Mouse (Mus musculus): ENCODE measurements around the gene Ergic2.
"Not testable (repeated sequence)": the region's sequence is repeated elsewhere in the genome, so short reads cannot be mapped to it uniquely, and the experiment has no call there.

Gene Ergic2

DNA sequence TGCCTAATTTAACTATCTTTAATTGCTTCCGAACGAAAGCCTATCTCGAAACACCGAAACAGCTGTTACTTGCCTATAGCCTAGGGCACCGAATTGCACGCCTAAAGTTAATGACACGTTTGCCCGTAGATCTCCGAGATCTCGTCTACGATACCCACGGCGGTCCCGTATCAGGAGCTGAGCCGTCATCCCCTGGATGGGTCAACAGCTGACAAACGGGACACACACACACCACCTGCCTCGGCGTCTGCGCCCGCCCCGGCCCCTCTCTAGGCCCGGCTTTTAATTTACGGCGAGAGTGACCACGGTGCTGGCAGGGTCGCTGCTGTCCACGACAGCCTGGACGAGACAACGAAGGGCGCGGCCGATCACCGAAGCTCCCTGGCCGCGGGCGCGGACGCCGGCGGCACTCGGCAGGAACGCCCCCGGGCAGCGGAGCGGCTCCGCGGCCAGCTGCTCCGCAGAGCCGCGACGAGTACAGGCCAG lies 740 bp downstream of the Ergic2 start:
- no peak for DNase-seq (ENCODE audit: low spot score)

- DNase-seq (ENCODE audit: low spot score), result no peak
Measured at GRCm38 (mm10) chr6:148207522-148207921, 4.7 kb downstream of the Ergic2 start.

GRCm38 (mm10) chr6:148205134-148205533 lies 7.0 kb downstream of the Ergic2 start:
- no peak for DNase-seq (ENCODE audit: low spot score)

GRCm38 (mm10) chr6:148199729-148200128 lies 12.4 kb downstream of the Ergic2 start:
- DNase-seq (ENCODE audit: low spot score), result no peak

- no peak for DNase-seq (ENCODE audit: low spot score)
Measured at GRCm38 (mm10) chr6:148199177-148199576, 13.0 kb downstream of the Ergic2 start.

DNA sequence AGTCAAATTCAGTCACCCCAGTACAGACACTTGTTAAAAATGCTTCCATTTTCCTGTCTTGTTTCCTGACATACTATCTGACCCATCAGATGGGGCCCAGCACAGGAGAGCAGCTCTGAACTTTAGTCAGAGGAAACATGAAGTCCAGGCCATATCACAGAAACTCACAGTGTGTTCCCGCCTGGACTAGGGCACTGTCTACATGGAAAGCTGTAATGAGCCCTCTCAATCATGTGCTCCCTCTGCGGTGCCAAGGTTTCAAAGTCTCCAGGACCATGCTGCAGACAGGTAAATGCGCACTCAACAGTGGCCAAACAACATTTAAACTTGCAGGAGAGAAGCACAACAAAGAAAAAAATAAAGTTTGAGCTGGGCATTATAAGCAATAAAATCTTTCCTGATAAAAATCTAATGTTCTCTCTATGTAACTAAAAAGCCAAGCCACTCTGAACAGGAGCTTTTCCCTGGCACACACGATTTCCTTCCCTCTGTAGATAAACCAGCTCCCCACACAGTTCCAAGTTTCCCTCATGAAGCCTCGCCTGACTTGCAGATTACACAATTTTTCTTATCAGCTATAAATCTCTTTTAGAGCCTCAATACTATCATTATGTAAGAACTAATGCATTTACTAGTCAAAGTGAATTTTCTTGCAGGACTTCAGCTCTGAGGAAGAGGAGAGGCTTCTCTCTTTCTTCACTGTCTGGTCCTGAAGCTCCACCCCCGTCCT lies 18.0 kb downstream of the Ergic2 start:
- no peak for DNase-seq (ENCODE audit: low spot score)

DNA sequence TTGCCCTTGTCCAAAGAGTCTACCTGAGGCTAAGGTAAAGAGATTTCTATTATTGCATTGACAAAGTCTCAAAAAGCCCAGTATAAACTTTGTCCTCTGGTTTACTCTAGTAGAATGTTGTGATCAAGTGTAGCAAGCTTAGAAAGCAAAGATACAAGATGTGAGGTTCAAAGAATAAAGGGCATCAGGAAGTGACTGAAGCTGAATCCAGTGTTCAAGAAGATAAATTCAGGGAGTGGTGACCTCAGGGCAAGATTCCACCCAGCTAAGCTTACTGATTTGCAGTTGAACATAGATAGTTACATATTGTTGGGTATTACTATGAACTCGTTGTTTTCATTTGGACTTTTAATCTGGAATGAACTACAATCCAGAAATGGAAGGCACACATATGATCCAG lies 26.5 kb downstream of the Ergic2 start:
- DNase-seq (ENCODE audit: low spot score), result no peak

DNA sequence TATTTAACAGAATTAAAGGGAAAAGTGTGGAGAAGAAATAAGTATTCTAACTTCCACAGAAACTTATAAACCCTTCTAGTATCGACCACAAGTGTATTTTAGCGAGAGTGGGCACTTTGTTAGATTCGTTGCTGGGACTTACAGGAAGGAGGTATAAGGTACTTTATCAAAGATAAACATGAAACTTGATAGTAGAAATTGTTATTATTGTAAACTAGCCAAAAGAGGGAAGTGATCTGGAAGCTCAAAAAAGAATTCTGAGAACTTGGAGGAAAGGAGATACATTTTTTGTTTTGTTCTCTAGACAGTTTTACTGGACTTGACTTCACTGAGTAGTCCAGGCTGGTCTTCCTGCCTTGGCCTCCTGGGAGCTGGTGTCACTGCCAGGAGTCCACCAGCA lies 39.3 kb downstream of the Ergic2 start:
- DNase-seq (ENCODE audit: low spot score), result no peak

- not testable (repeated sequence) for DNase-seq (ENCODE audit: low spot score)
Measured at GRCm38 (mm10) chr6:148152305-148152704, 59.9 kb downstream of the Ergic2 start.

GRCm38 (mm10) chr6:148142421-148142820 lies 69.8 kb downstream of the Ergic2 start:
- DNase-seq (ENCODE audit: low spot score), result no peak

- DNase-seq (ENCODE audit: low spot score), result no peak
Measured at GRCm38 (mm10) chr6:148141874-148142273, 70.3 kb downstream of the Ergic2 start.

GRCm38 (mm10) chr6:148139288-148139995 lies 72.7 kb downstream of the Ergic2 start:
- DNase-seq (ENCODE audit: low spot score), result no peak

GRCm38 (mm10) chr6:148135769-148136382 lies 76.3 kb downstream of the Ergic2 start:
- DNase-seq (ENCODE audit: low spot score), result peak; percentile 71

DNA sequence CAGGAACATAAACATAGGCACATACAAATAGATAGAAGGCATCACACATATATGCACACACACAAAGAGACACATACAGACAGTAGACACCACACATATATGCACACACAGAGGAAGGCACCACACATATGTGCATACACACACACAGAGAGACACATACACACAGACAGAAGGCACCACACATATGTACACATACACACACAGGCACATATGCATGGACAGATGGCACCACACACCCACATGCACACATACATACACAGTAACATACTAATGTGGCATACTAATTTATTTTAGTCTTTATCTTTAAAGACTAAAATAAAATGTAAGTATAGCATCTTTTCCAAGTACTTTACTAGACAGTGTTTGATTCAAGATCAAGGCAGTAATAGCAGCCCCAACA lies 78.6 kb downstream of the Ergic2 start:
- DNase-seq (ENCODE audit: low spot score), result no peak

DNA sequence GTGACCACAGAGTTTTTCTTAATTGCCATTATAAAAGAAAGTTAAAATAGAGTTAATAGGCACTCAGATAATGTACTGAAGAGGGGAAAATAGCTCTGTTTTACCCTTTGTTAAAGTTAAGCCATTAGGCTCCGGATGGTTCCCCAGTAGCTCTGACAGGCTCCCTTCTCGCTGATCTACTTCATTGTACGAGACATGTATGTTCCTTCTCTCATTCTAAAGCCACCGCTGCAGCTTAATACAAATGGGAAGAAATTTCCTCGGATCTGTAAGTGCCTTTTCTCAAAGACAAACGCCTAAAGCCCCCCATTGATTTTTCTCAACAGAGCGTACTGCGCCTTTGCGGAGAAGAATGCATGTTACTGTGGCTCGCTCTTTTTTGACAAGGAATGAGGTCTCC lies 79.9 kb downstream of the Ergic2 start:
- DNase-seq (ENCODE audit: low spot score), result no peak
